Mouse (Mus musculus): ENCODE measurements around the gene Usp15.

Usp15 gene

GRCm38 (mm10) chr10:123108121-123108520, 88.7 kb downstream of the Usp15 start:
- DNase-seq (ENCODE audit: low read depth, low spot score) = no peak

- no peak for DNase-seq (ENCODE audit: low read depth, low spot score)
Measured at GRCm38 (mm10) chr10:123101303-123101702, 95.5 kb downstream of the Usp15 start.

- DNase-seq (ENCODE audit: low read depth, low spot score) = no peak
Measured at GRCm38 (mm10) chr10:123100584-123100983, 96.2 kb downstream of the Usp15 start.

- no peak for DNase-seq (ENCODE audit: low read depth, low spot score)
Measured at GRCm38 (mm10) chr10:123094504-123094903, 102.3 kb downstream of the Usp15 start.

GRCm38 (mm10) chr10:123092577-123092976, 104.2 kb downstream of the Usp15 start:
- DNase-seq (ENCODE audit: low read depth, low spot score) = no peak

GRCm38 (mm10) chr10:123091737-123092136, 105.1 kb downstream of the Usp15 start:
- DNase-seq (ENCODE audit: low read depth, low spot score) = peak; percentile 71

DNA sequence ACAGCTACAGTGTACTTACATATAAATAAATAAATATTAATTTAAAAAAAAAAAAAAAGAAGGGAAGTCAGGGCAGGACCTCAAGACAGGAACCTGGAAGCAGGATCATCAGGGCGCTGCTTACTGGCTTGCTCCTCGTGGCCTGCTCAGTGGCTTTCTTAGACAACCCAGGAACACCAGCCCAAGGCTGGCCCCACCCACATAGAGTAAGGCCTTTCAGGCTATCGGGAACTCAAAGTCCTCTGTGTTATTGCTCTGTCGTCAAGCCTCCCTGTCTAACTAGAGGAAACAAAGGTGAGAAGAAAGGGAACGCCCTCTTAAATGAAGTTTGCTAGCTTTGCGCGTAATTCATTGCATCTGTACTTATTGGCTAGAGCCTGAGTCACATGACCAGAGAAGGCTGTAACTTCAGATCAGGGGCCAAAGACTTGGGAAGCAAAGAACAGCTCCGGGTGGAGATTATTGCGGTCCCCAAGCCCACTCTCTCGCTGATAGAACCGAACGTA, 107.3 kb downstream of the Usp15 start:
- DNase-seq (ENCODE audit: low read depth, low spot score) = peak; percentile 56

DNA sequence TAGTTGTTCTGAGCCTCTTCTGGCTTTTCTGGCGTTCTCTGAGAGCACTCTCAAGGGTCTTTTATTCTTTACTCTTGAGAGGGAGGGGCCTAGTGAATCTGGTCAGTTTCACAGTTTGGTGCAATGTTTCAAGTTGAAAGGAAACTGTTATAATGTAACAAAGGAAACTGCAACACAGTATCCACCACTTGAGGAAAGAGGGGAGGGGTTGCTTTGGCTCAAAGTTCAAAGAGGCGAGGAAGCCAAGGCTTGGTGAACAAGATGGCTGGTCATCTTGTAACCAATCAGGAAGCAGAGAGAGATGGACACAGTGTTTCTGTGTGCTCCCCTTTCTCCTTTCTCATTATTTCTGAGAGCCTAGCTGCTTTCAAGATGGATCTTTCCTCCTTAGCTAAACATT, 109.9 kb downstream of the Usp15 start:
- DNase-seq (ENCODE audit: low read depth, low spot score) = no peak

DNA sequence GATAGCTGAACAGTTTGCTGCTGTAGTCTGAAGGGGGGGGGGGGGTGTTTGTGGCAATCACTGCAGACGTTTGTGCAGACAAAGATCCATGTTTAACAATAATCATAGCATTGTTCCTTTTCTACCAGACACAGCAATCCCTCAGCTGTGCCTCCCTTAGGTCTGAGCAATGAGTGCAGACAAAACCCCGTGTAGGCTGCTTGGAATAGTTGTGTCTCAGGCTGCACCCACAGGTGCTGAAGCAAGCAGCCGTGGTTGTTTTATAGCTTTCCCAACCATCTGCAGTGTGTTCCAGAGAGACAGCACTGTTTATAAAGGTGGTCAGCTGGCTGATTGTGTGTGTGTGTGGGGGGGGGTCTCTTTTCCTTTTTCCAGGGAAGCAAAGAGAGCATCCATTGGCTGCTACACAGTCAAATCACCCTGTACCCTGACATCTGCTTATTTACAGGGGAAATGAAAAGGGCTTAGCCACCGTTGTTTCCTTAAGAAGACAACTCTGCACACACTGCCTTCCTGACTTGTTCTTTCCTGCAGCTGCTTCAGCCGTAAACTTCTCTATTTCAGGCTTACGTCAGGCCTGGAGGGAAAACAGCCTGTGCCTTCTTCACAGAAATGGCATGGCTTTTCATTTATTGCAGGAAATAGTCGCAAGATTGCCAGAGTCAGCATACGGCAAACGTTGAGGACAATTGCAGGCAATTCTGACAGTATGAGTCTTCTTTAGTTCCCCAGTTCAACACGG, 111.7 kb downstream of the Usp15 start:
- DNase-seq (ENCODE audit: low read depth, low spot score) = no peak

- no peak for DNase-seq (ENCODE audit: low read depth, low spot score)
Measured at GRCm38 (mm10) chr10:123084307-123084706, 112.5 kb downstream of the Usp15 start.

- DNase-seq (ENCODE audit: low read depth, low spot score) = peak; percentile 94
Measured at GRCm38 (mm10) chr10:123076245-123077023, 120.4 kb downstream of the Usp15 start, which contains the start of gene Mon2. Gene Mon2, minus strand, starts transcription at chr10:123076505.

DNA sequence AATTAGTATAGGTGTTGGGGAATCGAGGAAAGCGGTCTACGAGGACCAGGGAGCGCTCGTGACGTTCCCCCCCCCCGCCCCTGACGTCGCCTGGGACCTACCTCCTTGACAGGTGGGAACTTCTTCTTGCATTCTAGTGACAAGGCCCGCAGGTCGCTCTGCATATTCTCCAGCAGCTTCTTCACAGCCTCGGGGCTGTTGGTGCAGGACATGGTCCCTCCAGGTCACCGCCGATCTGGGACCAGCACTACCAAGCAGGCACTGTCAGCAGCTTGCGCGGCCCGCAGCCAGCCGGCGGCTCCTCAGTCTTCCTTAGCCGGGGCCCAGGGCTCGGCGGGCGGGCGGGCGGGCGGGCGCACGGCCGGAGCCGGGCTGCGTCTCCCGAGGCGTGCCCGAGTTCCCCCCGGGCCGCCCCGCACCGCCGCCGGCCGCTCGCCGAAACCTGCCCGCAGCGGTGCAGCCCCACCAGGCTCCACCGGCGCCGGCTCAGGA, 121.0 kb downstream of the Usp15 start:
- peak; percentile 72 for DNase-seq (ENCODE audit: low read depth, low spot score)

DNA sequence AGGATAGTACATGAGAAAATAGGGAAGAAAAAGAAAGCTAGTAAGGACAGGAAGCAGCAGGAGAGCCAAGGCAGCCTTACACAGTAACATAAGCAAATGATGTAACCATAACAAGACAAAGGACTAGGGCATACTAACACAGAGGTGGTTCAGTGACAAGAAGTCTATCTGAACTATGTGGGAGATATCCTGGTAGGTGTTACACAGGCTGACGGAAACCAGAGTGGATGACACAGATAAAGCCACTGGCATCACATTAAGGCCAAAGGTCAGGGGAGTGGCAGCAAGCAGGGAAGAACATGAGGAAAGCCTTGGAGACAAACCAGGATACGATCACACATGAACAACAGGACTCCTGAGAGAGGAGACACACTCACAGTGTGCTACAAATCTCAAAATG, 124.8 kb downstream of the Usp15 start:
- DNase-seq (ENCODE audit: low read depth, low spot score) = no peak

GRCm38 (mm10) chr10:123063021-123063420, 133.8 kb downstream of the Usp15 start:
- DNase-seq (ENCODE audit: low read depth, low spot score) = no peak

DNA sequence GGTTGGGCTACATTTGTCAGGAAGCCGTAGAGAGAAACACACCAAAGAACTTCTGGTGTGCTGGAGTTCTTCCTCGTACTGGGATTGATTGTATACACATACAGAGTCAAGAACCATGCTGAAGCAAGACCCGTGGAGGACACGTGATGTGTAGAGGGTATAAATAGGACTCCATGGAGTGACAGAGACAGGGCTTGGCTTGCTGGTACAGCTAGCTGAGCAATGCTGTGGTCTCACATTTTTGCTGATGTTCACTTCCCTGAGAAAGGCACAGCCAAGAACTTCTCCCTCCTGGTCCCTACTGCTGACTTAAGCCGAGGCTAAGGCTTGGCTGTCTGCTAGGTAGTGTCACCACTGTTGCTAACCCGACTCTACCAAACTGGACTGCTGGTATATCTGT, 136.0 kb downstream of the Usp15 start:
- no peak for DNase-seq (ENCODE audit: low read depth, low spot score)

DNA sequence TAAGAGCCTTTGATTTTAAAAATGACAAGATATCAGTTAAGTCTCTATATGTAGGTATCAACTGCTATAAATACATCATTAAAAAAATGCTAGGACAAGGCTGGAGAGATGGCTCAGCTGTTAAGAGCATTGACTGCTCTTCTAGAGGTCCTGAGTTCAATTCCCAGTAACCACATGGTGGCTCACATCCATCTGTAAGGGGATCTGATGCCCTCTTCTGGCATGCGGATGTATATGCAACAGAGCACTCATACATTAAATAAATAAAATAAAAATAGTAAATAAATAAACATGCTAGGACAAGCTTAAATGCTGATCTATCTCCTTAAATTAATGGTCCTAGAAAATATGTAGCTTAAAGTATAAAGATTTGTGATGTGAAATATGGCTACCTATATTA, 139.7 kb downstream of the Usp15 start:
- peak; percentile 34 for DNase-seq (ENCODE audit: low read depth, low spot score)

DNA sequence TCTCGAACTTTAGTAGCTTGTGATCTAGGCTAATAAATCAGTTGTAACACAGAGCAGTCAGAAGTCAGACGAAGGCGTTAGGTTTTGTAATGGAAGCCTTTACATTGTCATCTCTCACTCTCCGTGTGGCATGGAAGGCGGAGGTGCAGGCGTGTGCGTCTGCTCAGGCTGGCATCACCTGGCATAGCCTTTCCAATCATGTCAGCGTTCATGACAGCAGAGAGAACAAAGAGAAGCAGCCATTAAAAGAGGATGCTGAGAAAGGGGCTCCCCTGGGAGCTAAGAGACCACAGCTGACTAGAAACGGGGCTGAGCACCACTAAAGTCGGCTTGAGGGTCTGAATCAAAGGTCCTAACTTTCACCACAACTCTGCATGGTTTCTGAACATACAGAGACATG, 140.3 kb downstream of the Usp15 start:
- DNase-seq (ENCODE audit: low read depth, low spot score) = no peak

DNA sequence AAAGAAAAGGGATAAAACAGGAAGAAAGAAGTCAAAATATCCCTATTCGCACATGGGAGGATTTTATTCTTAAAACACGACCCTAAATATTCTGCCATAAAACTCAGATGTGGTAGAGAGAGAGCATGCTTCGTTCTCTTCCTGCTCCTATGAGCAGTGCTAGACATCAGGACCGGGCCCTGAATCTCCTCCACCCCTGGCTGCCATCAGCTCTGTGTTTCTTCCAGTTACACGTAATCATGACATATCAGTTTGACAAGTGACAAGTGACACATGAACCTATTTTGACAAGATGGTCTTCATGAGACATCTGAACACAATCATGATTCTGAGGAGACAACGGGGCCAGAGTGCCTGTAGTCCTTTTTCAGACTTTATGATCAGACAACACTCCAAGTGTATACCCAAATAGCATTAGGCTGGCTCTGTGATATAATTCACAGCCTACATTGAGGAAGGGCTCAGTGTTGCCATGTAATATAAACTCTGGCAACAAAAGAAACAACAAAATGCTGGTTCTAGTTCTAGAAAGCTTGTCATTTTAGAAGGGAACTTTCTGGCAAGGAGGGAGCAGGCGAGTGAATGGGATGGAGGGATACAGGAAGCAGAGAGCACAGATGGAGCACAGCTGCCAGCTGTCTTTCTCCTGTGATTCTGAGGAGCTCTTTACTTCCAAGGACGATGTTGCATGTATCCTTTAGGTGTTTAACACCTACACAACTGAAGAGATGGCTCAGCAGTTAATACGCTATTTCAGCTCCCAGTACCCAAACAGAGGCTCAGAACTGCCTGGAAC, 141.4 kb downstream of the Usp15 start:
- no peak for DNase-seq (ENCODE audit: low read depth, low spot score)

All from R1 (cell line).